Mouse (Mus musculus): ENCODE measurements around the gene Gm10073.
"Not testable (repeated sequence)": the region's sequence is repeated elsewhere in the genome, so short reads cannot be mapped to it uniquely, and the experiment has no call there.

Gm10073 gene

GRCm38 (mm10) chr8:106597067-106597466 lies 23.8 kb upstream of the Gm10073 start:
- no peak for DNase-seq (ENCODE audit: low spot score)

- DNase-seq (ENCODE audit: low spot score): not testable (repeated sequence)
Measured at GRCm38 (mm10) chr8:106595623-106596022, 22.4 kb upstream of the Gm10073 start.

GRCm38 (mm10) chr8:106592458-106592857 lies 19.2 kb upstream of the Gm10073 start:
- no peak for DNase-seq (ENCODE audit: low spot score)

GRCm38 (mm10) chr8:106588443-106589431 lies 15.5 kb upstream of the Gm10073 start:
- DNase-seq (ENCODE audit: low spot score): no peak

GRCm38 (mm10) chr8:106586896-106587295 lies 13.6 kb upstream of the Gm10073 start:
- DNase-seq (ENCODE audit: low spot score): no peak

DNA sequence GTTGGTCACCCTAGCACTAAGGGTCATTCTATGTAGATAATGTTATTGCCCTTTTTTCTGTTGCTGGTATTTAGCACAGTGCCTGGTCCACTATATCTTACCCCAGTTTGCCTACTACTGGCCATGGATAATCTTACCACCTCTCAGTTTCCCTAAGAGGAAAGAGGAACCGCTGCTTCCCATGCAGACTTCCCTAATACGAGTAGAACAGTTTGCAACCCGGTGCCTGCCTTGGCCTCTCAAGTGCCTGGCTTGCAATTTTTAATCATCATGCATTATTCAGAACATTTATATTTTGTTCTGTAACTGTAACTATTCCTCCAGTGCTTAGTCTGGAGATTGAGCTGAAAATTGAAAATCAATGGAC lies 12.4 kb upstream of the Gm10073 start:
- DNase-seq (ENCODE audit: low spot score): no peak

DNA sequence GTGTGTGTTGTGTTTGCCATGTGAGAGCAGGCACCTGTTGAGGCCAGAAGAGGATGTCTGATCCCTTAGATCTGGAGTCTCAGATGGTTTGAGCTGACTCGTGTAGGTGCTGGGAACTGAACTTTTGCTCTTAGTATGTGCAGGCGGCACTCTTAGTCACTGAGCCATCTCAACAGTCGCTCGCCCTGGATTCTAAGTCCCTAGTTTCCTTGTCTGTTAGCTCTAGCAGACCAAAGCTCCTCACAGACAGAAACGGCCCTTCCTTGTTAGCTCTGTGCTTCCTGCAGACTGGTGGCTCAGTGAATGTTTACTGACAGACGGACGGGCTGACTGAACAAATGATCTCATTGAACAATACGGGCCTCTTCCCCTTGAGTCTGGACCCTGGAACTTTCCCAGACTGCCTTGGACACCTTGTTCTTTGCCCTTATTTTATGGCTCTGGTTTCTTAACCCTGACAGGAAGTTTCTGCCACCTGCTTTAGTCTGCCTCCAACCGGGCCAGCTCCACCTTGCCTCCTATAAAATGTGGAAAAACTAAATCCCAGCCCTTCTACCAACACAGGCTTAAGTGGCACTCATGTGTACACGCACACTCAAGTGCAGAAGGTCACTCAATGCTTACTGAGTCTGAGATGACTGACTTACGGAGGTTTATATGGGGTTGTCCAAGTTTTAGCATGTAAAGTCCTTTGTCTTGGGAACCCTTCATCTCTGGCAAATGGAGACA lies 11.8 kb upstream of the Gm10073 start:
- no peak for DNase-seq (ENCODE audit: low spot score)

- DNase-seq (ENCODE audit: low spot score): no peak
Measured at GRCm38 (mm10) chr8:106581344-106582088, 8.3 kb upstream of the Gm10073 start.

DNA sequence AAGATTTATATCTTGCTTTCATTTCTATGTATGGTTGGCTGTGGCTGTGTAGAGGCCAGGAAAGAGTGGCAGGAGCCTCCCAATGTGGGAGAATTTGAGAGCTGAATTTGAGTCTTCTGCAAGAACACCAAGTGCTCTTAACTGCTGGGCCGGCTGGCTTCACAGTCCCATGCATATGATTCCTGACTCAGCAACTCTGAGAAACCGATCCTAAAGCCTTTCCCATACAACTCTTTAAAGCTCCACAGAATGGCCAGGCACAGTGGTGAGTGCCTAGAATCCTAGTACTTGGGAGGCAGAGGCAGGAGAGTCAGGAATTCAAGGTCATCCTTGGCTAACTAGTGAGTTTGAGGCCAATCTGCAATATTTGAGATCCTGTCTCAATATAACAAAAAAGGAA lies 6.2 kb upstream of the Gm10073 start:
- no peak for DNase-seq (ENCODE audit: low spot score)

- DNase-seq (ENCODE audit: low spot score): no peak
Measured at GRCm38 (mm10) chr8:106576849-106577555, 3.7 kb upstream of the Gm10073 start.

GRCm38 (mm10) chr8:106574283-106574682 lies 1.0 kb upstream of the Gm10073 start:
- no peak for DNase-seq (ENCODE audit: low spot score)

DNA sequence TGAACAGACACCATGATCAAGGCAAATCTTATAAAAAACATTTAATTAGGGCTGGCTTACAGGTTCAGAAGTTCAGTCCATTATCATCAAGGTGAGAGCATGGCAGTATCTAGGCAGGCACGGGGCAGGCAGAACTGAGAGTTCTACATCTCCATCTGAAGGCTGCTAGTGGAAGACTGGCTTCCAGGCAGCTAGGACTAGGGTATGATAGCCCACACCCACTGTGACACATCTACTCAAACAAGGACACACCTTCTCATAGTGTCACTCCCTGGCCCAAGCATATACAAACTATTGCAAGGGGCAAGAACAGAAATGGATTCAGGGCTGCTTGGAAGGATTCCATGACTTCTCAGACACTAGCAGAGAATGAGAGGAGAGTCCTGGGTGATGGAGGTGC lies 1.1 kb downstream of the Gm10073 start:
- DNase-seq (ENCODE audit: low spot score): not testable (repeated sequence)

GRCm38 (mm10) chr8:106571551-106572172 lies 1.6 kb downstream of the Gm10073 start:
- no peak for DNase-seq (ENCODE audit: low spot score)

DNA sequence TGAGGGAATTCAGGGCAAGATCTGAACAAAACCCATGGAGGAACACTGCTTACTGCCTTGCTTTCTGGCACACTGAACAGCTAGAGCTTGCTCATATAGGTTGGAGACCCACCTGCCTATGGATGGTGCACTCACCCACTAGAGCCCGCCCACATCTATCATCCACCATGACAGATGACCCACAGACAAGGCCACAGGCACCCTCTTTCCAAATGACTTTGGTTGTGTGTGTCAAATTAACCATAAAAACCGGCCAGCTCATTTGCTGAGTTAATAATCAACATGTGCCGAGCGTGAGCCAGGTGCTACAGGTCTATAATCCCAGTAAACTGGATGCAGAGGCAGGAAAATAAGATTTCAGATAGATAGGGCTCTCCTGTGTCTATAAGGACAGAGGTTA lies 2.9 kb downstream of the Gm10073 start:
- DNase-seq (ENCODE audit: low spot score): no peak

GRCm38 (mm10) chr8:106569006-106569405 lies 4.3 kb downstream of the Gm10073 start:
- DNase-seq (ENCODE audit: low spot score): no peak

- DNase-seq (ENCODE audit: low spot score): peak; percentile 39
Measured at GRCm38 (mm10) chr8:106563691-106564182, 9.5 kb downstream of the Gm10073 start.

DNA sequence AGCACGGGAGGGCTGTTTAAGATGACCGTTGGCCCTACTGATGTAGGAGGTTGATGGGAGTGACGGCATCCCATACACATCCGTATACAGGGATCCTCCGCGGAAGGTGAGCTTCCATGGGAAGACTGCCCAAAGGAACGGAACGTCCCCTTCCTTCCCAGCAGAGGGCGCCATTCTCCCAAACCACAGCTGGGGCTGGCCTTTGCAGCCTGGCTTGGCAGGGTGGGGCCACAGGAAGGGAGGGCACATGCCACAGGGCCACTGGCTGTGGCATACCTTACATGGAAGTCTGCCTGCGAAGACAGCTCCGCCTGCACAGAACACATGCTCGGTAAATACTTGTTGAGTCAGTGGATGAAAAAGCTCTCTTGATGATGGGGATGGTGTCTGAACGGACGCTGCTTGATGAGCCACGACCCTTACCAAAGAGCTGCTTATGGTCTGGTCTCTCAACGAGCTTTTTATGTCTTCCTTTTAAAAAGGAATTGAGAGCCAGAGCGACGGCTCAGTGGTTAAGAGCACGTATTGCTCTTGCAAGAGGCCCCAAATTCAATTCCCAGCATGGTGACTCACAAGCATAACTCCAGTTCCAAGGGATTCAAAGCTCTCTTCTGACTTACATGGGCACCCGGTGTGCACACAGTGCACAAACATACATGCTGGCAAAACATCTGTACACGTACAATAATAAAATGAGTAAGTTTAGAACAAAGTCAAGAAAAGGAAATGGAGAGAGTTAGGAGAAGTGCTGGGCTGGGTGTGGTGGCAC lies 12.0 kb downstream of the Gm10073 start:
- peak; percentile 77 for DNase-seq (ENCODE audit: low spot score)

GRCm38 (mm10) chr8:106559844-106560243 lies 13.4 kb downstream of the Gm10073 start:
- no peak for DNase-seq (ENCODE audit: low spot score)

GRCm38 (mm10) chr8:106556068-106556645 lies 17.1 kb downstream of the Gm10073 start:
- no peak for DNase-seq (ENCODE audit: low spot score)

- no peak for DNase-seq (ENCODE audit: low spot score)
Measured at GRCm38 (mm10) chr8:106554011-106554410, 19.2 kb downstream of the Gm10073 start.
